Mouse (Mus musculus) left cerebral cortex, postnatal 14 days (tissue): ENCODE data around the gene Tmem88b. TPM values are rescaled to one million over a fixed set of nuclear protein-coding genes. Genes with fewer than 3 reads are reported as not detected.

Experiments
- DNase-seq, 2 experiments: peaks; one replicate each; pipeline ENCODE4 v3.0.0; 2021 to 2022; ENCODE audit warnings: low spot score in 2 of 2, mixed read lengths in 1 of 2
- intact Hi-C: fragments of 180-260 bp; cut with DNase I; formaldehyde crosslinking; loops from one replicate; pipeline ENCODE4 v1.15.1; 2025
- long read RNA-seq, 2 experiments: library from polyadenylated mRNA; stranded (forward); transcript quantifications; one replicate each; pipeline ENCODE4 v2.0.0; 2021
- total RNA-seq, 2 experiments: library from RNA; stranded (reverse); gene quantifications; 2 replicates each; pipeline ENCODE4 v1.2.3; 2021

Gene Tmem88b
- 10 to 100 TPM in 1 of 2 experiments, 1 to 10 TPM in 1; 8.7 to 11.6 TPM for total RNA-seq
- long read RNA-seq, experiment 1, partial matches to known transcripts, result 1 of 9 reads
- long read RNA-seq, experiment 1, other reads (novel, unspliced or antisense), result 5 of 9 reads
- long read RNA-seq, experiment 2, partial matches to known transcripts, result 0 of 1 reads
- long read RNA-seq, experiment 2, other reads (novel, unspliced or antisense), result 0 of 1 reads

GRCm38 (mm10) chr4:155785819-155786218, at the start of gene Tmem88b:
TSS of gene Tmem88b (minus strand) at chr4:155785874.
- DNase-seq, result no peak
- intact Hi-C loops, result no loop called here

GRCm38 (mm10) chr4:155833836-155834235, 48.2 kb upstream of the Tmem88b start:
- DNase-seq, result peak; percentile 77 to 94
- intact Hi-C loops, result no loop called here

- intact Hi-C loops, result no loop called here
- DNase-seq, result no peak
Measured at GRCm38 (mm10) chr4:155833234-155833633, 47.6 kb upstream of the Tmem88b start.

- intact Hi-C loops, result no loop called here
- no peak for DNase-seq
Measured at GRCm38 (mm10) chr4:155832321-155832720, 46.6 kb upstream of the Tmem88b start.

- DNase-seq, result no peak
- intact Hi-C loops, result no loop called here
Measured at GRCm38 (mm10) chr4:155831831-155832230, 46.2 kb upstream of the Tmem88b start.

- intact Hi-C loops, result no loop called here
- peak; percentile 95 to 97 for DNase-seq
Measured at GRCm38 (mm10) chr4:155831205-155831766, 45.6 kb upstream of the Tmem88b start, which contains the start of gene Aurkaip1. TSS of gene Aurkaip1 (plus strand) at chr4:155831272.

- intact Hi-C loops, result no loop called here
Measured at GRCm38 (mm10) chr4:155830596-155830995, 44.9 kb upstream of the Tmem88b start.

GRCm38 (mm10) chr4:155829866-155830265, 44.2 kb upstream of the Tmem88b start:
- intact Hi-C loops, result no loop called here
- no peak for DNase-seq

More at GRCm38 (mm10) chr4:155830596-155830995, 44.9 kb upstream of the Tmem88b start:
- DNase-seq, result no peak

- intact Hi-C loops, result no loop called here
- no peak for DNase-seq
Measured at GRCm38 (mm10) chr4:155823443-155823842, 37.8 kb upstream of the Tmem88b start.

GRCm38 (mm10) chr4:155821025-155821424, 35.4 kb upstream of the Tmem88b start:
- intact Hi-C loops, result no loop called here
- no peak for DNase-seq

- intact Hi-C loops, result no loop called here
- no peak for DNase-seq
Measured at GRCm38 (mm10) chr4:155817533-155817932, 31.9 kb upstream of the Tmem88b start.

GRCm38 (mm10) chr4:155812665-155813181, 27.0 kb upstream of the Tmem88b start:
- intact Hi-C loops, result loop anchor here (2.0 kb wide), 1 partner anchor 14 kb away; no protein-coding TSS in a partner anchor
- DNase-seq, result no peak

- peak; percentile 94 to 96 for DNase-seq
- intact Hi-C loops, result loop anchor here (2.0 kb wide), 1 partner anchor 15 kb away; no protein-coding TSS in a partner anchor
Measured at GRCm38 (mm10) chr4:155811929-155812664, 26.4 kb upstream of the Tmem88b start, which contains the start of gene Ccnl2. TSS of gene Ccnl2 (plus strand) at chr4:155812489.

- intact Hi-C loops, result no loop called here
- no peak for DNase-seq
Measured at GRCm38 (mm10) chr4:155807841-155808240, 22.2 kb upstream of the Tmem88b start.

GRCm38 (mm10) chr4:155803340-155804041, 17.8 kb upstream of the Tmem88b start:
- DNase-seq, result peak; percentile 95 to 98
- intact Hi-C loops, result no loop called here

- no peak for DNase-seq
- intact Hi-C loops, result no loop called here
Measured at GRCm38 (mm10) chr4:155802741-155803339, 17.2 kb upstream of the Tmem88b start, which contains the start of gene Mrpl20. TSS of gene Mrpl20 (plus strand) at chr4:155802878.

- no peak for DNase-seq
- intact Hi-C loops, result no loop called here
Measured at GRCm38 (mm10) chr4:155802075-155802474, 16.4 kb upstream of the Tmem88b start.

- intact Hi-C loops, result no loop called here
Measured at GRCm38 (mm10) chr4:155793730-155794129, 8.1 kb upstream of the Tmem88b start.

More at GRCm38 (mm10) chr4:155793730-155794129, 8.1 kb upstream of the Tmem88b start:
- no peak for DNase-seq
